Mouse (Mus musculus) E14TG2a.4 (cell line): ENCODE measurements at regions not wholly inside any gene's neighbourhood (a gene's known extent, or its start where the extent isn't known, plus 50 kb on each side); places are given as distances from the start of the nearest gene placed in this dataset.

Source experiments
- H3K27me3 ChIP-seq: 2 replicates; pipeline ENCODE4 v1.6.1; 2014; ENCODE audit warnings: low read length, control low read depth; ENCODE audit not compliant: insufficient read depth
- H3K36me3 ChIP-seq: 2 replicates; pipeline ENCODE4 v1.6.1; 2014; ENCODE audit warnings: low read length, control low read depth; ENCODE audit not compliant: insufficient read depth
- H3K4me1 ChIP-seq: replicated peaks from 2 replicates; pipeline ENCODE4 v1.6.1; 2014; ENCODE audit warnings: low read depth, low read length, control low read depth
- H3K4me3 ChIP-seq: replicated peaks from 2 replicates; pipeline ENCODE4 v1.5.1; 2014; ENCODE audit warnings: mild to moderate bottlenecking, low read length
- H3K9me3 ChIP-seq: 2 replicates; pipeline ENCODE4 v1.6.1; 2014; ENCODE audit warnings: low read length, control low read depth
- CTCF ChIP-seq: conservative IDR thresholded peaks from 2 replicates; pipeline ENCODE4 v1.5.1; 2014; ENCODE audit warnings: low read length
- NANOG ChIP-seq: IDR thresholded peaks from 2 replicates; pipeline ENCODE4 v1.6.1; 2014; ENCODE audit warnings: borderline replicate concordance, low read length, mixed read lengths
- POU5F1 ChIP-seq: IDR thresholded peaks from 2 replicates; pipeline ENCODE4 v1.6.1; 2014; ENCODE audit warnings: low read length, borderline replicate concordance

GRCm38 (mm10) chr3:38361411-38361810, 123.2 kb downstream of the Ankrd50 start:
- no peak overlapping the region for H3K4me3 ChIP-seq

DNA sequence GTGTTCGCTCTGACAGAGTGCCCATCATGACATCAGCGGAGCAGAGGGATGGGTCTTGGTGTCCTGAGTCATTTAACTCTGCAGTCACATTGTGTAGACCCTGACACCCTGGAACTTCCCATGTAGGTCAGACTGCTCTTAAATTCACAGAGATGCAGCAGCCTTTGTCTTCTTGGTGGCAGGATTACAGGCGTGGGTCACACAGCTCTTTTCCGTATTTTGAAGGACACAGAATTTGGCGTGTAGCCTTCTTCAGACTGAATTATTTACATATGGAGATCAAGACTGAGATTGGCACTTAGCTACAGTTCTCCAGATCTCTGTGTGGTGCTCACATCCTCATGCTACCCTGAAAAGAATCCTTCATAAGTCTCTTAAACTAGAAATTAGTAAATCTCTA, 123.7 kb downstream of the Ankrd50 start:
- H3K9me3 ChIP-seq, result no peaks in the 10 kb centered on the region
- TF ChIP-seq POU5F1 (no peak), NANOG (no peak), CTCF (no peak)
- no peaks in the 10 kb centered on the region for H3K36me3 ChIP-seq
- H3K27me3 ChIP-seq, result no peaks in the 10 kb centered on the region
- no peaks in the 10 kb centered on the region for H3K4me1 ChIP-seq
- H3K4me3 ChIP-seq, result no peak overlapping the region

More at GRCm38 (mm10) chr3:38361411-38361810, 123.2 kb downstream of the Ankrd50 start:
- no peaks in the 10 kb centered on the region for H3K36me3 ChIP-seq
- H3K9me3 ChIP-seq, result no peaks in the 10 kb centered on the region
- no peaks in the 10 kb centered on the region for H3K4me1 ChIP-seq
- no peaks in the 10 kb centered on the region for H3K27me3 ChIP-seq
- no peak for TF ChIP-seq POU5F1
- TF ChIP-seq NANOG, result no peak
- no peak for TF ChIP-seq CTCF

GRCm38 (mm10) chr3:38360421-38360921, 124.2 kb downstream of the Ankrd50 start:
- Histone ChIP-seq H3K27me3 (no peaks in the 10 kb centered on the region), H3K36me3 (no peaks in the 10 kb centered on the region), H3K4me3 (no peak overlapping the region), H3K9me3 (no peaks in the 10 kb centered on the region), H3K4me1 (no peaks in the 10 kb centered on the region)
- no peak for TF ChIP-seq POU5F1
- TF ChIP-seq NANOG, result no peak
- no peak for TF ChIP-seq CTCF

DNA sequence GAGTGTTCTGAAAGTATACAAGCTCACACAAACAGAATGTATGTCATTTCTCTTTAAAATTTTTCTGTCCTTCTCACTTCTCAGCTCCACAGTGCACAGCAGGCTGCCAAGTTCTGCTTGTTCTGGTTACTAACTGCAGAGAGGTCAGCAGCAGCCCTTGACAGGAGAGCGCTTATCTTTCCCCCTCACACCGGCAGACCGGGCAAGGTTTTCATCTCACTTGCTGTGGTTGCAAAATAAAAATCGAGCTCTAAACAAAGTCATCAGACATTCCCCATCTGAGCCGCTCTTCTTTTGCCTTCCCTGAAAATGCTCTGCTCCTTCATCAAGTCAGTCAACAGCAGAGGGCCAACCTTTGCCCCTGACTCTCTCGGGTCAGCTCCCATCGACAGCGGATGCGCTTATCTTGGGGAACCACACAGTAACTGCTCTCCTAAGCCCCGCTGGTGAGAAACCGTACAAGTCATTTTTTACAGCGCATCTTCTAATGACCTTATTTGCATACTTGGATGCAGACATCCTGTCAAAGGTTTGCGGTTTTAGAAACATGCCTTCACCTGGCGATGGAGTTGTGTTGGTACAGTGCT, 126.6 kb downstream of the Ankrd50 start:
- TF ChIP-seq NANOG, result no peak
- TF ChIP-seq CTCF, result no peak
- no peak for TF ChIP-seq POU5F1
- H3K27me3 ChIP-seq, result no peaks in the 10 kb centered on the region
- H3K36me3 ChIP-seq, result no peaks in the 10 kb centered on the region

DNA sequence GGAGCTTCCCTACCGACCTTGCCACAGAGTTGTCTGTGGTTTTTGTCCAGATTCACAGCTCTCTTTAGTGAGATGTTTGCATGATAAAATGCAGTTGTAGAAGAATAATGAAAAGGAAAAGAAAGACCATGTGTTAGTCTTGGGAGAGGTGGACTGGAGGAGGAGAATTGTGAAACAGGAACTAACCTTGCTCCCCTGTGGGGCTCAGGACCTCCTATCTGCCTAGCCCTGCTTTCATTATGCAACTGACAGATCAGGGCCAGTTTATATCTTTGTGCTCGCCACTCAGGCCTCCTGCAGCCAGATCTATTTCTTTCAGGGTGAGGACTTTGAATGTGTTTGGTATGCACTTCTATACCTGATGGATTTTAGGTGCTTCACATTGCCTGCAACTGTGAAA, 140.4 kb downstream of the Ankrd50 start:
- Histone ChIP-seq H3K9me3 (no peaks in the 10 kb centered on the region), H3K4me1 (no peaks in the 10 kb centered on the region), H3K27me3 (no peaks in the 10 kb centered on the region), H3K36me3 (no peaks in the 10 kb centered on the region), H3K4me3 (no peak overlapping the region)
- TF ChIP-seq POU5F1, result no peak
- TF ChIP-seq CTCF, result no peak
- no peak for TF ChIP-seq NANOG

More for the DNA sequence above, 126.6 kb downstream of the Ankrd50 start:
- H3K4me3 ChIP-seq, result no peak overlapping the region
- H3K4me1 ChIP-seq, result no peaks in the 10 kb centered on the region
- H3K9me3 ChIP-seq, result no peaks in the 10 kb centered on the region

GRCm38 (mm10) chr3:38341666-38342065, 143.0 kb downstream of the Ankrd50 start:
- H3K4me1 ChIP-seq, result no peaks in the 10 kb centered on the region
- H3K27me3 ChIP-seq, result no peaks in the 10 kb centered on the region
- H3K9me3 ChIP-seq, result no peaks in the 10 kb centered on the region
- TF ChIP-seq CTCF (no peak), NANOG (no peak), POU5F1 (no peak)
- no peaks in the 10 kb centered on the region for H3K36me3 ChIP-seq
- no peak overlapping the region for H3K4me3 ChIP-seq

DNA sequence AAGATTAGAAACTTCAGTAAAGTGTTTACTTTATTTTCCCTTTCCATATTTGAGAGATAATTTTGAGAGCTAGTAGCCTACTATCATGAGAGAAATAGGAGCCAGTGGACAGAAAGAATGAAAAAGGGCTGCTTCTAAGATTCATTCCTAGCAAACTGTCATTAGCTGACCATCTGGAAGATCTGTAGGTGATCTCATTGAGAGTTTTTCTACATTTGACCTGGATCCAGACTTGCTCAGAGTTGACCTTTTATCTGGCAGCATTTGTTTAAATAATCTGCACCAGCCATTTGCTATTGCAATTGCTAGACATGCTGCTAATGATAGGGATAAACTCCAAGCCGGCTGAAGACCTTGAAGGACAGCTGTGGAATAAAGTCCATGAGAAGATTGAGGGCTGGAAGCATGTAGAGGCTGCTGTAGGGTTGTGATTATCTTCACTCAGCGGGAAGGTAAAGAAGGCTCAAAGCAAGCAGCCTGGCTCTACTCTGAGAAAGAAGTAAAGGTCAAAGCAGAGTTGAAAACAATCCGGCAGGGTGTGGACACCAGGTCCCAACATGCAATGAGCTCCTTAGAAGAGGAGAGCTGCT, 151.2 kb downstream of the Ankrd50 start:
- no peak overlapping the region for H3K4me3 ChIP-seq
- no peaks in the 10 kb centered on the region for H3K36me3 ChIP-seq
- TF ChIP-seq CTCF (no peak), NANOG (no peak), POU5F1 (no peak)
- H3K4me1 ChIP-seq, result no peaks in the 10 kb centered on the region
- no peaks in the 10 kb centered on the region for H3K27me3 ChIP-seq
- H3K9me3 ChIP-seq, result no peaks in the 10 kb centered on the region

- Histone ChIP-seq H3K27me3 (no peaks in the 10 kb centered on the region), H3K4me1 (no peaks in the 10 kb centered on the region), H3K36me3 (no peaks in the 10 kb centered on the region), H3K9me3 (no peaks in the 10 kb centered on the region), H3K4me3 (no peak overlapping the region)
- TF ChIP-seq NANOG (no peak), POU5F1 (no peak), CTCF (no peak)
These were observed 153.5 kb downstream of the Ankrd50 start for GRCm38 (mm10) chr3:38331169-38331568.

GRCm38 (mm10) chr3:38327286-38327685, 157.4 kb downstream of the Ankrd50 start:
- H3K4me1 ChIP-seq, result no peaks in the 10 kb centered on the region

More at GRCm38 (mm10) chr3:38327286-38327685, 157.4 kb downstream of the Ankrd50 start:
- H3K36me3 ChIP-seq, result no peaks in the 10 kb centered on the region
- TF ChIP-seq CTCF, result no peak
- no peak for TF ChIP-seq POU5F1
- no peak for TF ChIP-seq NANOG
- H3K9me3 ChIP-seq, result no peaks in the 10 kb centered on the region
- no peak overlapping the region for H3K4me3 ChIP-seq
- no peaks in the 10 kb centered on the region for H3K27me3 ChIP-seq
